Mouse (Mus musculus) limb, embryonic 15.5 days (tissue): Measurements from ENCODE around the gene Zfp39. TPM values are rescaled to one million over a fixed set of nuclear protein-coding genes. Genes with fewer than 3 reads are reported as not detected.
A peak's percentile ranks its signal among the peaks of the same experiment; 100 is the strongest.

Experiments used
- ATAC-seq: fragments of 200-750 bp; cut with Nextera tagmentation; 2 replicates; pipeline ENCODE4 v1.8.0; 2017; ENCODE audit warnings: low read depth, moderate TSS enrichment; ENCODE audit not compliant: insufficient number of reproducible peaks, low FRiP score, low TSS enrichment
- H3K27ac ChIP-seq: fragments of 300-500 bp; sonication (generic); 2 replicates; pipeline ENCODE4 v1.5.1; 2015; ENCODE audit warnings: moderate library complexity, mild to moderate bottlenecking, inconsistent platforms
- H3K27me3 ChIP-seq: fragments of 300-500 bp; sonication (generic); 2 replicates; pipeline ENCODE4 v1.6.1; 2015; ENCODE audit warnings: inconsistent platforms
- H3K36me3 ChIP-seq: fragments of 300-500 bp; sonication (generic); 2 replicates; pipeline ENCODE4 v1.6.1; 2015; ENCODE audit warnings: inconsistent platforms
- H3K4me1 ChIP-seq: fragments of 300-500 bp; sonication (generic); 2 replicates; pipeline ENCODE4 v1.6.1; 2015; ENCODE audit warnings: inconsistent platforms
- H3K4me2 ChIP-seq: fragments of 300-500 bp; sonication (generic); 2 replicates; pipeline ENCODE4 v1.6.1; 2015; ENCODE audit warnings: mild to moderate bottlenecking, inconsistent platforms
- H3K4me3 ChIP-seq: fragments of 300-500 bp; sonication (generic); 2 replicates; pipeline ENCODE4 v1.5.1; 2015; ENCODE audit warnings: mild to moderate bottlenecking, inconsistent platforms
- H3K9ac ChIP-seq: fragments of 300-500 bp; sonication (generic); 2 replicates; pipeline ENCODE4 v1.6.1; 2015; ENCODE audit warnings: inconsistent platforms
- H3K9me3 ChIP-seq: fragments of 300-500 bp; sonication (generic); 2 replicates; pipeline ENCODE4 v1.6.1; 2016; ENCODE audit warnings: inconsistent platforms
- WGBS: fragments of 180-500 bp; shearing (Covaris S2); methylation state at CpG from one replicate; pipeline ENCODE4 v1.1.7; 2015; 5-methylcytosine and 5-hydroxymethylcytosine counted together
- polyA plus RNA-seq: library from polyadenylated mRNA; unstranded; fragments of >200 nt; fragmentation: Nextera tagmentation; extraction: Ambion mirVana; gene quantifications from 2 replicates; pipeline ENCODE4 v1.2.1, GENCODE M21; 2015

The Zfp39 gene
- polyA plus RNA-seq, 1 experiment from 2014 or later = 6.2 TPM

GRCm38 (mm10) chr11:58938322-58939087 is 34.5 kb upstream of the Zfp39 start, which contains the start of gene Rnf187:
Gene Rnf187 (minus strand): TSS chr11:58938916.
- H3K4me2 ChIP-seq = peak within 1 kb of the TSS; percentile 78
- H3K9ac ChIP-seq = peak within 1 kb of the TSS; percentile 96
- H3K9me3 ChIP-seq = no peaks in the 10 kb centered on the region
- no peaks in the 10 kb centered on the region for H3K27me3 ChIP-seq
- peak; percentile 95 for ATAC-seq
- peak within 1 kb of the TSS; percentile 93 for H3K4me3 ChIP-seq
- H3K36me3 ChIP-seq = peaks cover 26% of the 10 kb centered on the region
- WGBS = under 1% methylated on average over 93 of the region's 95 CpGs
- peaks cover 18% of the 10 kb centered on the region for H3K4me1 ChIP-seq
- peak within 1 kb of the TSS; percentile 97 for H3K27ac ChIP-seq

GRCm38 (mm10) chr11:58937909-58938308 is 33.9 kb upstream of the Zfp39 start:
- H3K27ac ChIP-seq = peak overlapping the region; percentile 97

GRCm38 (mm10) chr11:58931576-58931975 is 27.6 kb upstream of the Zfp39 start:
- Histone ChIP-seq H3K4me3 (no peak overlapping the region), H3K9ac (no peak overlapping the region), H3K27ac (no peak overlapping the region), H3K27me3 (no peaks in the 10 kb centered on the region), H3K4me1 (peaks cover 6% of the 10 kb centered on the region), H3K4me2 (no peak overlapping the region), H3K9me3 (no peaks in the 10 kb centered on the region), H3K36me3 (peaks cover 50% of the 10 kb centered on the region)
- WGBS = 72% methylated on average over 4 of the region's 4 CpGs
- ATAC-seq = no peak

More at GRCm38 (mm10) chr11:58937909-58938308, 33.9 kb upstream of the Zfp39 start:
- H3K4me1 ChIP-seq = peaks cover 18% of the 10 kb centered on the region
- peak overlapping the region; percentile 93 for H3K4me3 ChIP-seq
- WGBS = 1% methylated on average over 13 of the region's 13 CpGs
- no peaks in the 10 kb centered on the region for H3K9me3 ChIP-seq
- no peak for ATAC-seq
- no peaks in the 10 kb centered on the region for H3K27me3 ChIP-seq
- peak overlapping the region; percentile 96 for H3K9ac ChIP-seq
- H3K4me2 ChIP-seq = peak overlapping the region; percentile 78
- H3K36me3 ChIP-seq = peaks cover 32% of the 10 kb centered on the region

GRCm38 (mm10) chr11:58930254-58930653 is 26.2 kb upstream of the Zfp39 start:
- H3K9ac ChIP-seq = no peak overlapping the region
- 0 out of 2 replicates have a peak, but pooled peaks cover 4% of the 10 kb centered on the region for H3K4me1 ChIP-seq
- no peak overlapping the region for H3K4me3 ChIP-seq
- H3K27me3 ChIP-seq = no peaks in the 10 kb centered on the region
- no peak overlapping the region for H3K4me2 ChIP-seq
- WGBS = 90% methylated on average over 3 of the region's 3 CpGs
- peaks cover 39% of the 10 kb centered on the region for H3K36me3 ChIP-seq
- ATAC-seq = no peak
- H3K9me3 ChIP-seq = no peaks in the 10 kb centered on the region
- no peak overlapping the region for H3K27ac ChIP-seq

- Histone ChIP-seq H3K4me3 (no peak overlapping the region), H3K4me2 (no peak overlapping the region), H3K27ac (no peak overlapping the region), H3K27me3 (no peaks in the 10 kb centered on the region), H3K4me1 (0 out of 2 replicates have a peak, but pooled peaks cover 4% of the 10 kb centered on the region), H3K36me3 (peaks cover 39% of the 10 kb centered on the region), H3K9me3 (no peaks in the 10 kb centered on the region), H3K9ac (no peak overlapping the region)
- 52% methylated on average over 3 of the region's 3 CpGs for WGBS
- no peak for ATAC-seq
Measured at GRCm38 (mm10) chr11:58929641-58930040, 25.6 kb upstream of the Zfp39 start.

- no peaks in the 10 kb centered on the region for H3K9me3 ChIP-seq
- 0 out of 2 replicates have a peak, but pooled peaks cover 4% of the 10 kb centered on the region for H3K4me1 ChIP-seq
- peaks cover 34% of the 10 kb centered on the region for H3K36me3 ChIP-seq
- no peak overlapping the region for H3K4me2 ChIP-seq
- H3K27me3 ChIP-seq = no peaks in the 10 kb centered on the region
- ATAC-seq = no peak
- H3K9ac ChIP-seq = no peak overlapping the region
- H3K27ac ChIP-seq = no peak overlapping the region
- 75% methylated on average over 4 of the region's 4 CpGs for WGBS
- no peak overlapping the region for H3K4me3 ChIP-seq
Measured at GRCm38 (mm10) chr11:58929055-58929454, 25.0 kb upstream of the Zfp39 start.

- peak overlapping the region; percentile 5; the same call in 1 of the 2 replicates for H3K4me2 ChIP-seq
- no peak; the same call in 1 of the 2 replicates for ATAC-seq
- no peaks in the 10 kb centered on the region for H3K9me3 ChIP-seq
- 0 out of 2 replicates have a peak overlapping the region, but pooled peaks have one; percentile 22 for H3K27ac ChIP-seq
- no peaks in the 10 kb centered on the region for H3K27me3 ChIP-seq
- H3K4me3 ChIP-seq = 0 out of 2 replicates have a peak overlapping the region, but pooled peaks have one; percentile 6
- H3K4me1 ChIP-seq = 0 out of 2 replicates have a peak, but pooled peaks cover 4% of the 10 kb centered on the region
- peaks cover 23% of the 10 kb centered on the region for H3K36me3 ChIP-seq
- H3K9ac ChIP-seq = no peak overlapping the region
- WGBS = 29% methylated on average over 20 of the region's 20 CpGs
Measured at GRCm38 (mm10) chr11:58927790-58928651, 24.0 kb upstream of the Zfp39 start.

GRCm38 (mm10) chr11:58927053-58927452 is 23.0 kb upstream of the Zfp39 start:
- Histone ChIP-seq H3K4me2 (no peak overlapping the region), H3K9ac (no peak overlapping the region), H3K9me3 (no peaks in the 10 kb centered on the region), H3K27me3 (no peaks in the 10 kb centered on the region), H3K36me3 (peaks cover 14% of the 10 kb centered on the region), H3K4me1 (0 out of 2 replicates have a peak, but pooled peaks cover 4% of the 10 kb centered on the region), H3K4me3 (no peak overlapping the region), H3K27ac (no peak overlapping the region)
- 68% methylated on average over 2 of the region's 2 CpGs for WGBS
- ATAC-seq = no peak

GRCm38 (mm10) chr11:58926651-58927050 is 22.6 kb upstream of the Zfp39 start:
- no peaks in the 10 kb centered on the region for H3K9me3 ChIP-seq
- H3K4me2 ChIP-seq = no peak overlapping the region
- H3K4me1 ChIP-seq = 0 out of 2 replicates have a peak, but pooled peaks cover 4% of the 10 kb centered on the region
- H3K4me3 ChIP-seq = no peak overlapping the region
- H3K27ac ChIP-seq = no peak overlapping the region
- peaks cover 10% of the 10 kb centered on the region for H3K36me3 ChIP-seq
- no peaks in the 10 kb centered on the region for H3K27me3 ChIP-seq
- H3K9ac ChIP-seq = no peak overlapping the region
- ATAC-seq = no peak
- 80% methylated on average over 2 of the region's 3 CpGs for WGBS

- no peaks in the 10 kb centered on the region for H3K4me1 ChIP-seq
- no peak overlapping the region for H3K4me3 ChIP-seq
- no peak overlapping the region for H3K9ac ChIP-seq
- H3K9me3 ChIP-seq = no peaks in the 10 kb centered on the region
- no peak overlapping the region for H3K4me2 ChIP-seq
- 77% methylated on average over 9 of the region's 9 CpGs for WGBS
- no peak overlapping the region for H3K27ac ChIP-seq
- no peaks in the 10 kb centered on the region for H3K36me3 ChIP-seq
- no peaks in the 10 kb centered on the region for H3K27me3 ChIP-seq
- ATAC-seq = no peak
Measured at GRCm38 (mm10) chr11:58922420-58922819, 18.4 kb upstream of the Zfp39 start.

- WGBS = 74% methylated on average over 5 of the region's 5 CpGs
- no peak for ATAC-seq
- H3K9me3 ChIP-seq = no peaks in the 10 kb centered on the region
- H3K4me3 ChIP-seq = no peak overlapping the region
- H3K27me3 ChIP-seq = no peaks in the 10 kb centered on the region
- no peak overlapping the region for H3K27ac ChIP-seq
- H3K9ac ChIP-seq = no peak overlapping the region
- H3K36me3 ChIP-seq = no peaks in the 10 kb centered on the region
- no peak overlapping the region for H3K4me2 ChIP-seq
- H3K4me1 ChIP-seq = peaks cover 3% of the 10 kb centered on the region; the same call in 1 of the 2 replicates
Measured at GRCm38 (mm10) chr11:58918759-58919158, 14.7 kb upstream of the Zfp39 start.
